Mouse (Mus musculus): ENCODE measurements at regions not wholly inside any gene's neighbourhood (a gene's known extent, or its start where the extent isn't known, plus 50 kb on each side); places are given as distances from the start of the nearest gene placed in this dataset.

DNA sequence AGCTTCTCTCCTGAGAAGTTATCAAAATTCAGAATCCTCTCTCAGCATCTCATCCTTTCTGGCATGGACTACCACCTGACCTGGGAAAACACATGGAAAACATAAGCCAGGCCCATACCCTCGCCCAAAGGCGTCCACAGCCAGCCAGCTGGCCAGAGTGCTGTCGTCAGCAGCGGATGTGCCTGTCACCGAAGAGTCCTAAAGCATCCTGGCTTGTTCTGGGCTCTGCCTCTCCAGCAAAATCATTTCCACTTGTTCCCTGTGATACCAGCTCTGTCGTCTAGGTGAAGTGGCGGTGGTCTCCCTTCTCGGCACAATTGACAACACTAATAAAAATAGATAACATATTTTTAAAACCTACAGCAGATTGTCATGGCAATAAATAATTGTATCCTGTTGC lies 70.0 kb upstream of the Igf1r start:
- TF ChIP-seq CTCF (IDR thresholded peaks at IDR 0.05; ENCODE audit: low read depth) = no peak
- no peak for TF ChIP-seq EP300 (optimal IDR thresholded peaks at IDR 0.05)
